Mouse (Mus musculus) neural tube, embryonic 13.5 days (tissue): Measurements from ENCODE around the gene Olfr1418. TPM values are rescaled to one million over a fixed set of nuclear protein-coding genes. Genes with fewer than 3 reads are reported as not detected.

ENCODE experiments used
- ATAC-seq: fragments of 200-750 bp; cut with Nextera tagmentation; 2 replicates; pipeline ENCODE4 v1.8.0; 2017; ENCODE audit warnings: low read depth, mild to moderate bottlenecking, moderate TSS enrichment, moderate library complexity
- H3K27ac ChIP-seq: fragments of 300-500 bp; sonication (generic); replicated peaks from 2 replicates; pipeline ENCODE4 v1.5.1; 2015; ENCODE audit warnings: moderate library complexity, mild to moderate bottlenecking, inconsistent platforms
- H3K27me3 ChIP-seq: fragments of 300-500 bp; sonication (generic); 2 replicates; pipeline ENCODE4 v1.6.1; 2015; ENCODE audit warnings: mild to moderate bottlenecking, inconsistent platforms
- H3K36me3 ChIP-seq: fragments of 300-500 bp; sonication (generic); 2 replicates; pipeline ENCODE4 v1.6.1; 2015; ENCODE audit warnings: mild to moderate bottlenecking, inconsistent platforms
- H3K4me1 ChIP-seq: fragments of 300-500 bp; sonication (generic); replicated peaks from 2 replicates; pipeline ENCODE4 v1.6.1; 2015; ENCODE audit warnings: inconsistent platforms
- H3K4me2 ChIP-seq: fragments of 300-500 bp; sonication (generic); 2 replicates; pipeline ENCODE4 v1.6.1; 2015; ENCODE audit warnings: inconsistent platforms, mild to moderate bottlenecking, moderate library complexity
- H3K4me3 ChIP-seq: fragments of 300-500 bp; sonication (generic); 2 replicates; pipeline ENCODE4 v1.5.1; 2015; ENCODE audit warnings: mild to moderate bottlenecking, inconsistent platforms
- H3K9ac ChIP-seq: fragments of 300-500 bp; sonication (generic); 2 replicates; pipeline ENCODE4 v1.6.1; 2015; ENCODE audit warnings: moderate library complexity, mild to moderate bottlenecking, inconsistent platforms
- H3K9me3 ChIP-seq: fragments of 300-500 bp; sonication (generic); 2 replicates; pipeline ENCODE4 v1.6.1; 2016; ENCODE audit warnings: inconsistent platforms
- WGBS: fragments of 180-500 bp; shearing (Covaris S2); methylation state at CpG from one replicate; pipeline ENCODE4 v1.1.7; 2015; 5-methylcytosine and 5-hydroxymethylcytosine counted together
- polyA plus RNA-seq: library from polyadenylated mRNA; unstranded; fragments of >200 nt; fragmentation: Nextera tagmentation; extraction: Ambion mirVana; gene quantifications from 2 replicates; pipeline ENCODE4 v1.2.1, GENCODE M21; 2015

Olfr1418 gene
- polyA plus RNA-seq, 1 experiment from 2014 or later: not detected

- no peaks in the 10 kb centered on the region for H3K36me3 ChIP-seq
- WGBS: 38% methylated on average over 6 of the region's 6 CpGs
- H3K9me3 ChIP-seq: no peaks in the 10 kb centered on the region
- no peak for ATAC-seq
- H3K4me2 ChIP-seq: no peak overlapping the region
- H3K9ac ChIP-seq: no peak overlapping the region
- no peak overlapping the region for H3K4me3 ChIP-seq
- H3K4me1 ChIP-seq: 0 out of 2 replicates have a peak, but pooled peaks cover 6% of the 10 kb centered on the region
- no peaks in the 10 kb centered on the region for H3K27me3 ChIP-seq
- H3K27ac ChIP-seq: no peak overlapping the region
Measured at GRCm38 (mm10) chr19:11807822-11808221, 53.0 kb downstream of the Olfr1418 start.

- H3K4me2 ChIP-seq: no peak overlapping the region
- H3K9me3 ChIP-seq: no peaks in the 10 kb centered on the region
- H3K27me3 ChIP-seq: no peaks in the 10 kb centered on the region
- H3K4me3 ChIP-seq: no peak overlapping the region
- no peak overlapping the region for H3K9ac ChIP-seq
- no peak overlapping the region for H3K27ac ChIP-seq
- 0 out of 2 replicates have a peak, but pooled peaks cover 5% of the 10 kb centered on the region for H3K4me1 ChIP-seq
- no peak for ATAC-seq
- H3K36me3 ChIP-seq: no peaks in the 10 kb centered on the region
- 66% methylated on average over 2 of the region's 2 CpGs for WGBS
Measured at GRCm38 (mm10) chr19:11807251-11807650, 53.6 kb downstream of the Olfr1418 start.

GRCm38 (mm10) chr19:11804423-11804822 is 56.4 kb downstream of the Olfr1418 start:
- 64% methylated on average over 1 of the region's 1 CpGs for WGBS
- H3K27ac ChIP-seq: no peak overlapping the region

More at GRCm38 (mm10) chr19:11804423-11804822, 56.4 kb downstream of the Olfr1418 start:
- H3K4me3 ChIP-seq: no peak overlapping the region
- no peaks in the 10 kb centered on the region for H3K36me3 ChIP-seq
- ATAC-seq: no peak
- no peak overlapping the region for H3K4me2 ChIP-seq
- no peaks in the 10 kb centered on the region for H3K27me3 ChIP-seq
- H3K9me3 ChIP-seq: no peaks in the 10 kb centered on the region
- H3K9ac ChIP-seq: no peak overlapping the region
- H3K4me1 ChIP-seq: no peaks in the 10 kb centered on the region

Other genes starting within 250 kb of the Olfr1418 start
- gene Ms4a2, start 237.3 kb downstream of the Olfr1418 start, polyA plus RNA-seq: 0.18 and 0.40 TPM in 2 replicates
- 0.18 TPM in 1 of 2 replicates, not detected in the other for gene Ms4a3, start 220.2 kb downstream of the Olfr1418 start, polyA plus RNA-seq
- not detected in 2 replicates for gene Oosp2, start 200.5 kb downstream of the Olfr1418 start, polyA plus RNA-seq
- not detected in 2 replicates for gene Oosp1, start 169.9 kb downstream of the Olfr1418 start, polyA plus RNA-seq
- not detected in 2 replicates for gene Oosp3, start 164.0 kb downstream of the Olfr1418 start, polyA plus RNA-seq
- gene Gif, start 113.5 kb downstream of the Olfr1418 start, polyA plus RNA-seq: not detected in 2 replicates
- 40.4 and 46.1 TPM in 2 replicates for gene Mrpl16, start 90.7 kb downstream of the Olfr1418 start, polyA plus RNA-seq
- 6.4 and 6.7 TPM in 2 replicates for gene Stx3, start 41.7 kb downstream of the Olfr1418 start, polyA plus RNA-seq
- not detected in 2 replicates for gene Olfr1417, start 21.8 kb downstream of the Olfr1418 start, polyA plus RNA-seq
- not detected in 2 replicates for gene Olfr1419, start 14.0 kb upstream of the Olfr1418 start, polyA plus RNA-seq
- not detected in 2 replicates for gene Olfr1420, start 25.5 kb upstream of the Olfr1418 start, polyA plus RNA-seq
- 15.8 and 18.3 TPM in 2 replicates for gene Patl1, start 51.3 kb upstream of the Olfr1418 start, polyA plus RNA-seq
- 4.5 and 4.7 TPM in 2 replicates for gene Osbp, start 104.9 kb upstream of the Olfr1418 start, polyA plus RNA-seq
- not detected in 2 replicates for gene Olfr1423, start 180.3 kb upstream of the Olfr1418 start, polyA plus RNA-seq
- gene Olfr1424, start 201.6 kb upstream of the Olfr1418 start, polyA plus RNA-seq: not detected in 2 replicates
- gene Olfr1425, start 216.7 kb upstream of the Olfr1418 start, polyA plus RNA-seq: not detected in 2 replicates
- gene Olfr1426, start 230.9 kb upstream of the Olfr1418 start, polyA plus RNA-seq: not detected in 2 replicates
- gene Olfr1427, start 242.3 kb upstream of the Olfr1418 start, polyA plus RNA-seq: not detected in 2 replicates